Mouse (Mus musculus) hindbrain, embryonic 10.5 days (tissue): Measurements from ENCODE around the gene Rpl41. TPM values are rescaled to one million over a fixed set of nuclear protein-coding genes. Genes with fewer than 3 reads are reported as not detected.

ENCODE experiments used
- DNase-seq: peaks from one replicate; pipeline ENCODE4 v3.0.0-alpha.2; 2017; ENCODE audit warnings: low spot score
- H3K27ac ChIP-seq: fragments of 300-500 bp; sonication (generic); 2 replicates; pipeline ENCODE4 v1.5.1; 2016; ENCODE audit warnings: mild to moderate bottlenecking, moderate library complexity
- H3K27me3 ChIP-seq: fragments of 300-500 bp; sonication (generic); 2 replicates; pipeline ENCODE4 v1.6.1; 2016; ENCODE audit warnings: mild to moderate bottlenecking; ENCODE audit not compliant: poor library complexity, insufficient read depth, severe bottlenecking
- H3K36me3 ChIP-seq: fragments of 300-500 bp; sonication (generic); 2 replicates; pipeline ENCODE4 v1.6.1; 2016; ENCODE audit warnings: mild to moderate bottlenecking, moderate library complexity
- H3K4me1 ChIP-seq: fragments of 300-500 bp; sonication (generic); replicated peaks from 2 replicates; pipeline ENCODE4 v1.6.1; 2016; ENCODE audit warnings: mild to moderate bottlenecking
- H3K4me3 ChIP-seq: fragments of 300-500 bp; sonication (generic); 2 replicates; pipeline ENCODE4 v1.5.1; 2016; ENCODE audit warnings: mild to moderate bottlenecking, moderate library complexity
- H3K9me3 ChIP-seq: fragments of 300-500 bp; sonication (generic); 2 replicates; pipeline ENCODE4 v1.6.1; 2016; ENCODE audit warnings: mild to moderate bottlenecking, moderate library complexity
- WGBS: fragments of 180-500 bp; shearing (Covaris S2); methylation state at CpG from one replicate; pipeline ENCODE4 v1.1.7; 2016; 5-methylcytosine and 5-hydroxymethylcytosine counted together
- polyA plus RNA-seq: library from polyadenylated mRNA; unstranded; fragments of >200 nt; fragmentation: Nextera tagmentation; extraction: Ambion mirVana; gene quantifications from 2 replicates; pipeline ENCODE4 v1.2.1, GENCODE M21; 2016

Rpl41 gene
- polyA plus RNA-seq, 1 experiment from 2014 or later, result 2,868 TPM

GRCm38 (mm10) chr10:128535206-128535605 lies 13.9 kb downstream of the Rpl41 start:
- 79% methylated on average over 2 of the region's 2 CpGs for WGBS
- no peaks in the 10 kb centered on the region for H3K9me3 ChIP-seq
- DNase-seq, result no peak

GRCm38 (mm10) chr10:128526366-128527356 lies 22.4 kb downstream of the Rpl41 start:
- Histone ChIP-seq H3K36me3 (0 out of 2 replicates have a peak, but pooled peaks cover 4% of the 10 kb centered on the region), H3K27ac (peak overlapping the region; percentile 64; the same call in 1 of the 2 replicates), H3K9me3 (no peaks in the 10 kb centered on the region), H3K4me3 (peak overlapping the region; percentile 92), H3K27me3 (peaks cover 69% of the 10 kb centered on the region), H3K4me1 (peaks cover 29% of the 10 kb centered on the region)
- whole genome bisulfite sequencing, result 34% methylated on average over 28 of the region's 28 CpGs
- no peak for DNase-seq

More at GRCm38 (mm10) chr10:128535206-128535605, 13.9 kb downstream of the Rpl41 start:
- Histone ChIP-seq H3K4me1 (peaks cover 11% of the 10 kb centered on the region; the same call in 1 of the 2 replicates), H3K27me3 (peaks cover 6% of the 10 kb centered on the region; the same call in 1 of the 2 replicates), H3K4me3 (no peak overlapping the region), H3K36me3 (no peaks in the 10 kb centered on the region), H3K27ac (no peak overlapping the region)

GRCm38 (mm10) chr10:128525671-128526308 lies 23.3 kb downstream of the Rpl41 start, which contains the start of gene Esyt1:
TSS of gene Esyt1 (minus strand) at chr10:128525871.
- Histone ChIP-seq H3K36me3 (0 out of 2 replicates have a peak, but pooled peaks cover 4% of the 10 kb centered on the region), H3K4me1 (peaks cover 29% of the 10 kb centered on the region), H3K27me3 (peaks cover 76% of the 10 kb centered on the region), H3K4me3 (peak within 1 kb of the TSS; percentile 92), H3K9me3 (no peaks in the 10 kb centered on the region), H3K27ac (peak within 1 kb of the TSS; percentile 86)
- DNase-seq, result peak; percentile 94
- WGBS, result under 1% methylated on average over 37 of the region's 37 CpGs

DNA sequence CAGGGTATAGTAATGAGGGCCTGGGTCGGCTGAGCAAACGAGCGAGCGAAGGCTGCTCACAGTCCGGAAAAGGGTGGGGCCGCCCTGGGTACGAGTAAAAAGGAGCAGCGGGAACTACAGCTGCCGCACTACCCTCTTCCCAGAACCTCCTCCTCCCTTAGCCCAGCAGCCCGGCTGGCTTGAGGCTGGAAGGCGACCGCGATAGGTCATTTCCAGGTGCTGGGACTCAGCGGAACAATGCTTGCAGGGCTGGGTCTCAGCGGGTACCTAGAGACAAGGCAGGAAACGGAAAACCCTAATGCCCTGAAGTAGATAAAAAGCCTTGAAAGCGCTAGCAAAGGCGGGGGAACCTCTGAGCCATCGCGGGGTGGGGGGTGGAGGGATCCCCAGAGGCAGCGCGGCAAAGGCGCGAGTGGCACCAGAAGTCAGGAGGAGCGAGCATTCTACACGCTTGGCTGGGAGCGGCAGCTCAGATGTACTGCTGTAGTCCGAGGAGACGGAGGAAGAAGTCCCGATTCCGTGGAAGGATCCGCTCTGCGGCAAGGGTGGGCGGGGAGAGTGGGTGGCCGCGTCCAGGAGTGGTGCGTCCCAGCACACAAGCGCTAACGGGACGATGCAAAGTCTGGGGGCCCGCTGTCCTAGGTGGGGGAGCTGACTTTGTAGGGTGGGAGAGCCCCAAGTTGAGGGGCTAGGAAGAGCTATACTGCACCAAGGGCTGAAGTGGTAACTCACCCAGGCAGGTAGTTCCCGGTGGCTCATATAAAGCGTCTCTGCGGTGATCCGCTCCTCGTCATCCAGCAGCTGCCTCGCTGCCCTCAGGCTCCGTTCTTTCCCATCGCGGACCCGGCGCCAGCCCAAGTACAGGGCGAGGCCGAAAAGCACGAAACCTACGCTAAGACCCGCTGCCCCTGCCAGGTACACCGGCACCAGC lies 24.1 kb downstream of the Rpl41 start:
- peak; percentile 66 for DNase-seq
- WGBS, result under 1% methylated on average over 58 of the region's 58 CpGs
- H3K27me3 ChIP-seq, result peaks cover 84% of the 10 kb centered on the region

DNA sequence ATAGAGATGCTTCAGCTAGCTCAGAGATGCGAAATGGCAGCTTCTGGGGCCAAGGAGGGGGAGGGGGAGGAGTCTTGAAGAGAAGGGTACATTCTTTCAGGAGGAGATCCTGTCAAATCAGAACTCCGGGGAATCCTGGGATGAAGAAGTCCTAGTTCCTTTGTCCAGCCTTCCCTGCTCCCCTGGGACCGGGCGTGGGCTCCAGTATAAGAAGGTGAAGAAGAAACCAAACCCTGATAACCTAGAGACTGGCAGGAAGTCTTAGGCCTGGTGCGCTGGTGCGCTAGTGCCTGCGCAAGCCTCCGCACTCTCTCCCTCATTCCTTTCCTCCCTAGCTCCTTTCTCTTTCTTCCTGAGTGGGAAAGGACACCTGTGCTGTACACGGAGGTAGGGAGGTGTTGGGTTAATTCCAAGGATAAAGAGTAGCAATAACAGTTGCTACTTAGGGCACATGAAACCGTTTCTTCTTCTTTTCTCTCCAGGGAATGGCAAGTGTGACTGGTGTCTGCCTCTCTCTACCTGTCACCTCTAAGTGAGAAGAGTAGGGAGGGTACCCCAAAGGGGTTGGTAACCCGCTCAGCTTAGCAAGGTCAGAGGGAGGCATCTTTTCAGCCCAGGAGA lies 24.9 kb downstream of the Rpl41 start:
- 4% methylated on average over 11 of the region's 11 CpGs for WGBS
- Histone ChIP-seq H3K9me3 (no peaks in the 10 kb centered on the region), H3K36me3 (peaks cover 11% of the 10 kb centered on the region), H3K4me3 (peak overlapping the region; percentile 92), H3K27ac (peak overlapping the region; percentile 86), H3K27me3 (peaks cover 85% of the 10 kb centered on the region), H3K4me1 (peaks cover 29% of the 10 kb centered on the region)
- no peak for DNase-seq

More for the DNA sequence above, 24.1 kb downstream of the Rpl41 start:
- peaks cover 29% of the 10 kb centered on the region for H3K4me1 ChIP-seq
- H3K27ac ChIP-seq, result peak overlapping the region; percentile 86
- H3K9me3 ChIP-seq, result no peaks in the 10 kb centered on the region
- H3K36me3 ChIP-seq, result peaks cover 4% of the 10 kb centered on the region; the same call in 1 of the 2 replicates
- peak overlapping the region; percentile 92 for H3K4me3 ChIP-seq

DNA sequence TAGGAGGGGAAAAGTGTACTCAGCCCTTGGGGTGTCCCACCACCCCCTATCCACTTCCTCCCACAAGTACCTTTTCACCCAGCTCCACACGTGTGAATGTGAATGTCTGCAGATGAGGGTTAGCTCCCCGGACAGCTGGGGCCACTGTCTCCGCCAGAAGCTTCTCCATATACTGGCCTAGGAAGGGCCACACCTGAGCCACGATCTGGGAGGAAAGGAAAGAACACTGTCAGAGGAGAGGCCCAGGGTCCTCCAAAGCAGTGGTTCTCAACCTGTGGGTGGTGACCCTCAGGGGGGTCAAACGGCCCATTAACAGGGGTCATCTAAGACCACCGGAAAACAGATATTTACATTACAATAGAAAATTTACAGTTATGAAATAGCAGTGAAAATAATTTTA lies 26.8 kb downstream of the Rpl41 start:
- H3K27me3 ChIP-seq, result peaks cover 92% of the 10 kb centered on the region
- H3K4me1 ChIP-seq, result peaks cover 29% of the 10 kb centered on the region
- no peaks in the 10 kb centered on the region for H3K9me3 ChIP-seq
- DNase-seq, result no peak
- no peak overlapping the region for H3K27ac ChIP-seq
- no peak overlapping the region for H3K4me3 ChIP-seq
- WGBS, result 79% methylated on average over 6 of the region's 6 CpGs
- peaks cover 22% of the 10 kb centered on the region for H3K36me3 ChIP-seq

- WGBS, result 86% methylated on average over 16 of the region's 16 CpGs
- H3K4me1 ChIP-seq, result peaks cover 26% of the 10 kb centered on the region
- no peak overlapping the region for H3K4me3 ChIP-seq
- H3K36me3 ChIP-seq, result peaks cover 39% of the 10 kb centered on the region
- no peaks in the 10 kb centered on the region for H3K9me3 ChIP-seq
- H3K27ac ChIP-seq, result no peak overlapping the region
- DNase-seq, result no peak
- peaks cover 98% of the 10 kb centered on the region for H3K27me3 ChIP-seq
Measured at GRCm38 (mm10) chr10:128520591-128520990, 28.5 kb downstream of the Rpl41 start.

DNA sequence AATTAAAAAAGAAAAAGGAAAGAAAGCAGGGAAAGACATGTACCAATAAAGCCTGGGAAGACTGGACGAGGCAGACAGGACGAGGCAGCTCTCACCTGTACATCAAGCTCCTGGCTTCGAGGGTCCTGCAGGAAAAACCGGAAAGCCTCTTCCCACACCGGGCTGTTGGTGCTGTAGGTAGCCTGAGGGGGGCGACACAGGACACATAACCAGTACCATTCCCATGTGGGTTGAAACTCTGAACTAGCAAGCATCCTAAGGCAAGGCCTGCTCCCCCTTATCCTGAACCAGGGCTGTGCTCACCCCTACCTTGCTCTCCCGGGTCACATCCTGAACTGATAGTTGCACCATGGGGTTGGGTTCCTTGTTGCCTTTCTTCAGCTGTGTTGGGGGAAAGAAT lies 30.3 kb downstream of the Rpl41 start:
- no peak overlapping the region for H3K4me3 ChIP-seq
- no peaks in the 10 kb centered on the region for H3K9me3 ChIP-seq
- peaks cover 47% of the 10 kb centered on the region for H3K36me3 ChIP-seq
- peaks cover 9% of the 10 kb centered on the region for H3K4me1 ChIP-seq
- WGBS, result 74% methylated on average over 7 of the region's 7 CpGs
- no peak for DNase-seq
- peaks cover 93% of the 10 kb centered on the region for H3K27me3 ChIP-seq
- no peak overlapping the region for H3K27ac ChIP-seq

- Histone ChIP-seq H3K4me3 (peak overlapping the region; percentile 6; the same call in 1 of the 2 replicates), H3K9me3 (no peaks in the 10 kb centered on the region), H3K27me3 (peaks cover 80% of the 10 kb centered on the region), H3K4me1 (peaks cover 7% of the 10 kb centered on the region), H3K36me3 (peaks cover 53% of the 10 kb centered on the region), H3K27ac (no peak overlapping the region)
- WGBS, result 14% methylated on average over 6 of the region's 6 CpGs
- DNase-seq, result no peak
Measured at GRCm38 (mm10) chr10:128516677-128517076, 32.4 kb downstream of the Rpl41 start.

DNA sequence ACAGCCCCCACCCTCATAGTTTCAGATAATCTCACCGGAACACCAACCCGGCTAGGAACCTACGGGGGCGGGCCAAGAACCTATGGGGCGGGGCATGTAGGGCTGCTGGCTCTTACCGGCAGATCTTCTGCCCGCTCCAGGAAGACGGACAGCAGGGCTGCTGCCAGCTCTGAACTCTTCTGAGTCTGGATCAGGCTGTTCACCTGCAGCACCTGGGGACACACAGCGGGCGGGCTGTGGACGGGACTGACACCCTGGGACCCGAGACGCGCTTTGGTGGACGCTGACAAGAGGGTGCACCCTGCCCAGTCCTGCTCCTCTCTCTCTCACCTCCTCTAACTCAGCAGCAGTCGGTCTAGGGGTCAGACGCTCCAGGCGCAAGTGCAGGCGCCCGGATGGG lies 33.1 kb downstream of the Rpl41 start:
- no peaks in the 10 kb centered on the region for H3K9me3 ChIP-seq
- peaks cover 73% of the 10 kb centered on the region for H3K27me3 ChIP-seq
- no peak for DNase-seq
- 7% methylated on average over 20 of the region's 20 CpGs for WGBS
- peaks cover 58% of the 10 kb centered on the region for H3K36me3 ChIP-seq
- peak overlapping the region; percentile 30 for H3K4me3 ChIP-seq
- no peak overlapping the region for H3K27ac ChIP-seq
- peaks cover 7% of the 10 kb centered on the region for H3K4me1 ChIP-seq

DNA sequence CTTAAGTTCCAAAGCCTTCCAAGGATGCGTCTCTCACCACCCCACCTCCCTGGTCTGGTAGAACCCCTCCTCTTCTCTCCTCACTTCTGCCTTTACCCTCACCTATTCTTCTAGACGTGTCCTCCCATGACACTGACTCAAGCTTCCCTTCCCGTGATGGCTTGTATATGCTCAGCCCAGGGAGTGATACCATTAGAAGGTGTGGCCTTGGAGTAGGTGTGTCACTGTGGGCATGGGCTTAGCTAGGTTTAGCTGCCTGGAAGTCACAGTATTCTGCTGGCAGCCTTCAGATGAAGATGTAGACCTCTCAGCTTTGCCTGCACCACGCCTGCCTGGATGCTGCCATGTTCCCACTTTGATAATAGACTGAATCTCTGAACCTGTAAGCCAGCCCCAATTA lies 34.1 kb downstream of the Rpl41 start:
- no peaks in the 10 kb centered on the region for H3K9me3 ChIP-seq
- no peak for DNase-seq
- H3K36me3 ChIP-seq, result peaks cover 66% of the 10 kb centered on the region
- H3K27me3 ChIP-seq, result peaks cover 65% of the 10 kb centered on the region
- 80% methylated on average over 4 of the region's 4 CpGs for WGBS
- H3K4me3 ChIP-seq, result no peak overlapping the region
- H3K27ac ChIP-seq, result no peak overlapping the region
- H3K4me1 ChIP-seq, result peaks cover 7% of the 10 kb centered on the region
